Mouse (Mus musculus): Measurements from ENCODE around the gene Isy1. TPM values are rescaled to one million over a fixed set of nuclear protein-coding genes. Genes with fewer than 3 reads are reported as not detected.
"Not testable (repeated sequence)": the region's sequence is repeated elsewhere in the genome, so short reads cannot be mapped to it uniquely, and the experiment has no call there.

Gene Isy1
- total RNA-seq, 4 experiments from 2014 or later, result 27.5 to 30.6 (median 28.5) TPM

DNA sequence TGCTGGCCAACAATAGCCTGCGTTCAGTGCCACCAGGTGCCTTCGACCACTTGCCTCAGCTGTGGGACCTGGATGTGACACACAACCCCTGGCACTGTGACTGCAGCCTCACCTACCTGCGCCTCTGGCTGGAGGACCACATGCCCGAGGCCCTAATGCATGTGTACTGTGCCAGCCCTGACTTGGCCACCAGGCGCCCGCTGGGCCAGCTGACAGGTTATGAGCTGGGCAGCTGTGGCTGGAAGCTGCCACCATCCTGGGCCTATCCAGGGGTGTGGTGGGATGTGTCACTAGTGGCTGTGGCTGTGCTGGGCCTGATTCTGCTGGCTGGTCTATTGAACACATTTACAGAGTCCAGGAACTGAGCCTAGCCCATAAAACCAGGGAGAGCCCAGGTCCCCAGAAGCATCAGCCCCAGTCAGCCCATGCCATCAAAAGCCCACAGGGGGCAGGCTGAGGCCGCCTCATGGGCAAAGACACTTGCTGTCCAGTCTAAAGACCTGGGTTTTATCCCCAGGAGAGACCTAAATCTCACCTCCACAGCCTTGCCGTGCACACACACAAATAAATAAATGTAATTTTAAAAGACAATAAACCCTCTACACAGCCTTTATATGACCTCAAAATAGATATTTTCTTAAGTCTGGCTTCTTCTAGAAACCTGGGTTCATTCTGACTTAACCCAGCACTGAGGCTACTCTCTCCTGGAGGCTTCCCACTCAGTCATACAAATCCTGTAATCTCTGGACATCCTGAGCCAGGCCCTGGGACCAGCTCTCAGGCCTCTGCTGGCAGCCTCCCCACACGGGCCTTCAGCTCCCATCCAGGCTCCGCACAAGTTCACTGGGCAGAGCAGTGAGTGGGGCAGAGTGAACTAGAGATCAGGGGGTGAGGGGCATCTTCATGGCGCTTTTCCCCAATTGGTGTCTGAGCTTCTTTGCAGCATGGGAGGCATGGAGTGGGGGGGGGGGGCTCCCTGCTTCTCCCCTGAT, 59.1 kb downstream of the Isy1 start:
- DNase-seq (ENCODE audit: low spot score in 2 of 2), result no peak

DNA sequence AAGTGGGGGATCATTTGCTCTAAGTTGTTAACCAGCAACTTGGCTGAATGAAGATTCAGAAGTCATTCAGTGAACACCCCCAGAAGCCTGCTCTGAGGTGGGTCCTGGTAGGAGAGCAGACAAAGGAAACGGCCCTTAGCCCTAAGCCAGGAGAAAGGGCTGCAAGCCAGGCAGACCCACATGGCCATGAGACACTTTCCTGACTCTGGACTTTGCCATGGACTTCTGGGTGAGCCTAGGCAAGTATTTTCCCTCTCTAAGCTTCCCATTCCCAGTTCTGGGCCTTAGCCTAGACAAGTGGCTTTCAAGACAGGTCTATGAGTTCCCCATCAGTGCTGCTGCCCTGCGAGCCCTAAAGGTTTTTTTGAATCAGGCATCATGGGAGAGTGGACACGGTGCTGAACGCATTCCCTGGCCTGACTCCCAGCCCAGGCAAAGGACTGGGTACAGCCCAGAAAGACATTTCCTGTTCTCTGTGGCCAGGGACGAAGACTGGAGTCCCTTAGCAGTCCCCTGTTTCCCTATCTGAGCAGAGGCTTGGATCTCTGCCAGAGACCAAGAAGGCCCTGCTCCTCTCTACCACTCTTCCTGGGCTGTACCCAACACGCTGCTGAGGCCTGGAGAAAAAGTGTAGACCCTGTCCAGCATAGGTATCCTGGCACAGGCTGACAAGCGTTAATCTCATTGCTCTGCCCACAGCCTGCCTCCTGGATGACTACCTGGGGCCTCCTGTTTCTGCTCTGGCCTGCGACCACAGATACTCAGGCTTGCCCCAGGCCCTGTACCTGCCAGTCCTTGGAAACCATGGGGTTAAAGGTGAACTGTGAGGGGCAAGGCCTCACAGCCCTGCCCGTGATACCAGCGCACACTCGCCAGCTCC, 60.1 kb downstream of the Isy1 start:
- DNase-seq (ENCODE audit: low spot score in 2 of 2), result no peak

GRCm38 (mm10) chr6:87777842-87778241, 60.8 kb downstream of the Isy1 start, which contains the start of gene Gp9:
Gene Gp9 (plus strand): TSS chr6:87778072.
- no peak for DNase-seq (ENCODE audit: low spot score in 2 of 2)

- DNase-seq (ENCODE audit: low spot score in 2 of 2), result no peak
These were observed 61.9 kb downstream of the Isy1 start for GRCm38 (mm10) chr6:87776663-87777062.

DNA sequence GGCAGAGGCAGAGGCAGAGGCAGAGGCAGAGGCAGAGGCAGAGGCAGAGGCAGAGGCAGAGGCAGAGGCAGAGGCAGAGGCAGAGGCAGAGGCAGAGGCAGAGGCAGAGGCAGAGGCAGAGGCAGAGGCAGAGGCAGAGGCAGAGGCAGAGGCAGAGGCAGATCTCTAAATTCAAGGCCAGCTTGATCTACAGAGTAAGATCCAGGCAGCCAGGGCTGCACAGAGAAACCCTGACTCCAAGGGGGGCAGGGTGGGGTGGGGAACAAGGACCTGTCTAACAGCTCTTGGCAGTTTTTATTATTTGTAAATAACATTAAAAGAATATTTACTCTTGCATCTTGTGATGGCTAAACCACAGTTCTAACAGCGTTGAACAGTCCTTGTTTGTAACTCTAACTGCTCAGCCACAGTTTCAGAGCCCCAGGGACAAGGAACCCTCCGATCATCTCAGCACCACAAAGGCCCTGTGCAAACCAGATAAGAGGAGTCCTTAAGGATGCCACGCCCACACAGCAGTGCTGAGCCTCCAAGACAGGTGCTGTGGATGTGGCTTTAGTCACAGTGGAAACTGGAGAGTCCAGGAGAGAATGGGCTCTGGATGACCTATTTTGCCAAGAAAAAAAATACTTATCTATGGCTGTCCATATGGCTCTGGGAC, 62.9 kb downstream of the Isy1 start:
- DNase-seq (ENCODE audit: low spot score in 2 of 2), result no peak

- no peak for DNase-seq (ENCODE audit: low spot score in 2 of 2)
These were observed 63.7 kb downstream of the Isy1 start for GRCm38 (mm10) chr6:87774909-87775308.

DNA sequence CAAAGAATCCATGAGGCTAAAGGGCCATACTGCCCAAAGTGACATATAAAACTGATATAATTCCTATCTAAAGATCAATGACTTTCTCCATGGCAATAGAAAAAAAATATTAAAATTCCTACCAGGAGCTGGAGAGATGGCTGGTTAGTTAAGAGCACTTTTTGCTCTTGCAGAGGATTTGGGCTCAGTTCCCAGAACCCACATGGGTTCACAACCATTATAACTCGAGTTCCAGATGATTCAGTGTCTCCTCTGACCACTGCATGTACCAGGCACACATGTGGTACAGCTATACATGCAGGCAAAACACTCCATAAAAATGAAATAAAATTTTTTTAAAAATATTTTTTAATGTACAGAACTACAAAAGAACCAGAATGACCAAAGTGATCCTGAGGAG, 64.1 kb downstream of the Isy1 start:
- no peak for DNase-seq (ENCODE audit: low spot score in 2 of 2)

- no peak for DNase-seq (ENCODE audit: low spot score in 2 of 2)
These were observed 68.0 kb downstream of the Isy1 start for GRCm38 (mm10) chr6:87770626-87771025.

- not testable (repeated sequence) for DNase-seq (ENCODE audit: low spot score in 2 of 2)
These were observed 74.3 kb downstream of the Isy1 start for GRCm38 (mm10) chr6:87764296-87764695.

Other genes starting within 250 kb of the Isy1 start
- gene Prokr1, start 248.1 kb downstream of the Isy1 start, total RNA-seq (2022), result under 1 TPM; 0.34 to 0.46 (median 0.40) TPM
- gene Aplf, start 166.6 kb downstream of the Isy1 start, total RNA-seq (2022), result 10 to 100 TPM in 1 of 4 experiments, 1 to 10 TPM in 3; 8.2 to 10.3 (median 9.2) TPM
- gene Efcc1, start 107.9 kb downstream of the Isy1 start, total RNA-seq (2022), result 1 to 10 TPM; 4.6 to 9.6 (median 8.4) TPM
- 1 to 10 TPM in 3 of 4 experiments, under 1 TPM in 1; 0.72 to 1.4 (median 1.1) TPM for gene Gp9, start 60.7 kb downstream of the Isy1 start, total RNA-seq (2022)
- gene Rab43, start 26.6 kb downstream of the Isy1 start, total RNA-seq (2022), result 10 to 100 TPM; 14.4 to 22.1 (median 16.7) TPM
- 1 to 10 TPM; 2.2 to 5.0 (median 2.8) TPM for gene Gm45140, start 3.0 kb downstream of the Isy1 start, total RNA-seq (2022)
- 100 to 1,000 TPM; 280 to 313 (median 302) TPM for gene Cnbp, start 12.3 kb upstream of the Isy1 start, total RNA-seq (2022)
- 100 to 1,000 TPM; 245 to 257 (median 245) TPM for gene Copg1, start 49.0 kb upstream of the Isy1 start, total RNA-seq (2022)
- 10 to 100 TPM; 24.7 to 27.7 (median 25.0) TPM for gene Hmces, start 75.1 kb upstream of the Isy1 start, total RNA-seq (2022)
- gene H1fx, start 142.8 kb upstream of the Isy1 start, total RNA-seq (2022), result 10 to 100 TPM; 45.4 to 53.5 (median 49.3) TPM
- gene Rab7, start 206.5 kb upstream of the Isy1 start, total RNA-seq (2022), result 100 to 1,000 TPM; 323 to 394 (median 346) TPM
- 100 to 1,000 TPM; 166 to 188 (median 171) TPM for gene Rpn1, start 245.7 kb upstream of the Isy1 start, total RNA-seq (2022)

All from left cerebral cortex, adult 8-10 months (tissue).